Mouse (Mus musculus): ENCODE data around the gene Adam20. TPM values are rescaled to one million over a fixed set of nuclear protein-coding genes. Genes with fewer than 3 reads are reported as not detected.
"Not testable (repeated sequence)": the region's sequence is repeated elsewhere in the genome, so short reads cannot be mapped to it uniquely, and the experiment has no call there.

The Adam20 gene
- total RNA-seq (2021), result not detected
- long read RNA-seq, experiment 1, result 0 reads
- long read RNA-seq, experiment 2, result 0 reads

DNA sequence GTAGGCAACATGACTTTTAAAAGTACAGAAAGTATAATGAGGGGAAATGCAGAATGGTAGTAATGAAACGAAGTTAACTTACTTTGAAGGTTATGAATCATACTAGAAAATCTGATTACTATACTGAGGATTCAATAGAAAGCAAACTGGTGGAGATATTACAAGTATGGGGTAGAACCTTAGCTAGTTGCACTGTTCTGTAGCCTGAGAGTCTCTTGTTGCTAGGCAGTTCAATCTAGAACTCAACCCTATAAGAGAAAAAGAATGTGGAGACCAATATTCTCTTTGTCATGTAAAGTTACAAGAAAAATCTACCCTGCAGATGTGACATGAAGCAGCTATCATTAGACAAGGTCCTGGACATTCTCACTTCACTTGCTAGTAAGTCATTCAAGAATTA is at the start of gene Adam20:
Gene Adam20 (plus strand): TSS at position 301 of the 400 bp plus-strand sequence.
- intact Hi-C loops (cut with DNase I); DNase-seq: not testable (repeated sequence)

GRCm38 (mm10) chr8:40751908-40752307 is 41.2 kb upstream of the Adam20 start, which contains the start of gene Adam25:
TSS of gene Adam25 (plus strand) at chr8:40752208.
- DNase-seq; intact Hi-C loops (cut with DNase I): not testable (repeated sequence)

GRCm38 (mm10) chr8:40783320-40783719 is 9.8 kb upstream of the Adam20 start:
- intact Hi-C loops (cut with DNase I), result no loop called here
- DNase-seq, result no peak

DNA sequence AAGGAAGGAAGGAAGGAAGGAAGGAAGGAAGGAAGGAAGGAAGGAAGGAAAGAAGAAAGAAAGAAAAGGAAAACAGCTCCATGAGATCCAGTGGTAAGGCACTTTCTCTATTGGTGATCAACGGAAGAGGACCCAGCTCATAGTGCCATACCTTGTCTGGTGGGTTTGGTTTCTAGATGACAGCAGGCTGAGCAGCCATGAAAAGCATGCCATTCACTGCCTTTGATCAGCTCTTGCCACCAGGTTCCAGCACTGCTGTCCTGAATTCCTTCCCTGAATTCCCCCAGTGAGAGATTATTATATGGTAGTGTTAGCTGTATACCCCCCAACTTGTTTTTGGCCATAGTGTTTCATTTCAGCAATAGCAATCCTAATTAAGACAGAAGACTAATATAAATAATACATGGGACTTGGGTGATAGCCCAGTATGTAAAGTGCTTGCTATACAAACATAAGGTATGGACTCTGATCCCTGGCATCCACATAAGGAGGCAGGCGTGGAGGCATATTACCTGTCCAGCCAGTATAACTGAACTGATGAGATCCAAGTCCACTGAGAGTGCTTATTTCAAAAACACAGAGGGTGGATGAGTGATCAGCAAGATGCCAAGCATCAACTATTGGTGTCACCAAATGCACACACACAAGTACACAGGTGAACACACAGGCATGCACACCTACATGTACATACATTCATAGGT is 10.5 kb downstream of the Adam20 start:
- intact Hi-C loops (cut with DNase I), result no loop called here

More for the DNA sequence above, 10.5 kb downstream of the Adam20 start:
- no peak for DNase-seq

Other genes with a start within 250 kb of the Adam20 start
- gene Adam24, start 118.2 kb upstream of the Adam20 start, total RNA-seq (2021), result not detected
- gene Adam25, start 41.1 kb upstream of the Adam20 start, total RNA-seq (2021), result not detected
- not detected for gene Adam39, start 29.7 kb downstream of the Adam20 start, total RNA-seq (2021)